Mouse (Mus musculus) kidney, embryonic 14.5 days (tissue): ENCODE data around the gene Gm21983. TPM values are rescaled to one million over a fixed set of nuclear protein-coding genes. Genes with fewer than 3 reads are reported as not detected.

ENCODE experiments used
- ATAC-seq: fragments of 200-750 bp; cut with Nextera tagmentation; 2 replicates; pipeline ENCODE4 v1.8.0; 2017; ENCODE audit warnings: moderate number of reproducible peaks, mild to moderate bottlenecking, moderate TSS enrichment, moderate library complexity; ENCODE audit not compliant: low FRiP score, low TSS enrichment
- H3K27ac ChIP-seq: fragments of 300-500 bp; sonication (generic); 2 replicates; pipeline ENCODE4 v1.5.1; 2014; ENCODE audit warnings: low read depth, mild to moderate bottlenecking, low read length, moderate library complexity, mixed read lengths
- H3K27me3 ChIP-seq: fragments of 300-500 bp; sonication (generic); 2 replicates; pipeline ENCODE4 v1.6.1; 2014; ENCODE audit warnings: mild to moderate bottlenecking, low read length; ENCODE audit not compliant: control insufficient read depth, insufficient read depth
- H3K36me3 ChIP-seq: fragments of 300-500 bp; sonication (generic); 2 replicates; pipeline ENCODE4 v1.6.1; 2014; ENCODE audit warnings: low read length, mixed read lengths; ENCODE audit not compliant: control insufficient read depth, insufficient read depth
- H3K4me1 ChIP-seq: fragments of 300-500 bp; sonication (generic); 2 replicates; pipeline ENCODE4 v1.6.1; 2014; ENCODE audit warnings: low read length, mixed read lengths; ENCODE audit not compliant: control insufficient read depth, insufficient read depth
- H3K4me2 ChIP-seq: fragments of 300-500 bp; sonication (generic); replicated peaks from 2 replicates; pipeline ENCODE4 v1.6.1; 2014; ENCODE audit warnings: low read depth, mild to moderate bottlenecking, low read length
- H3K4me3 ChIP-seq: fragments of 300-500 bp; sonication (generic); 2 replicates; pipeline ENCODE4 v1.5.1; 2014; ENCODE audit warnings: mild to moderate bottlenecking, low read length
- H3K9ac ChIP-seq: fragments of 300-500 bp; sonication (generic); 2 replicates; pipeline ENCODE4 v1.6.1; 2014; ENCODE audit warnings: low read depth, mild to moderate bottlenecking, low read length, moderate library complexity
- H3K9me3 ChIP-seq: fragments of 300-500 bp; sonication (generic); 2 replicates; pipeline ENCODE4 v1.6.1; 2016; ENCODE audit warnings: low read length; ENCODE audit not compliant: control insufficient read depth
- WGBS: fragments of 180-500 bp; shearing (Covaris S2); extraction: QIAGEN DNeasy Blood & Tissue Kit; methylation state at CpG from one replicate; pipeline ENCODE4 v1.1.7; 2014; 5-methylcytosine and 5-hydroxymethylcytosine counted together
- polyA plus RNA-seq: library from polyadenylated mRNA; unstranded; fragments of >200 nt; fragmentation: Nextera tagmentation; extraction: Ambion mirVana; gene quantifications from 2 replicates; pipeline ENCODE4 v1.2.1, GENCODE M21; 2014

The Gm21983 gene
- polyA plus RNA-seq, 1 experiment from 2014 or later: not detected

DNA sequence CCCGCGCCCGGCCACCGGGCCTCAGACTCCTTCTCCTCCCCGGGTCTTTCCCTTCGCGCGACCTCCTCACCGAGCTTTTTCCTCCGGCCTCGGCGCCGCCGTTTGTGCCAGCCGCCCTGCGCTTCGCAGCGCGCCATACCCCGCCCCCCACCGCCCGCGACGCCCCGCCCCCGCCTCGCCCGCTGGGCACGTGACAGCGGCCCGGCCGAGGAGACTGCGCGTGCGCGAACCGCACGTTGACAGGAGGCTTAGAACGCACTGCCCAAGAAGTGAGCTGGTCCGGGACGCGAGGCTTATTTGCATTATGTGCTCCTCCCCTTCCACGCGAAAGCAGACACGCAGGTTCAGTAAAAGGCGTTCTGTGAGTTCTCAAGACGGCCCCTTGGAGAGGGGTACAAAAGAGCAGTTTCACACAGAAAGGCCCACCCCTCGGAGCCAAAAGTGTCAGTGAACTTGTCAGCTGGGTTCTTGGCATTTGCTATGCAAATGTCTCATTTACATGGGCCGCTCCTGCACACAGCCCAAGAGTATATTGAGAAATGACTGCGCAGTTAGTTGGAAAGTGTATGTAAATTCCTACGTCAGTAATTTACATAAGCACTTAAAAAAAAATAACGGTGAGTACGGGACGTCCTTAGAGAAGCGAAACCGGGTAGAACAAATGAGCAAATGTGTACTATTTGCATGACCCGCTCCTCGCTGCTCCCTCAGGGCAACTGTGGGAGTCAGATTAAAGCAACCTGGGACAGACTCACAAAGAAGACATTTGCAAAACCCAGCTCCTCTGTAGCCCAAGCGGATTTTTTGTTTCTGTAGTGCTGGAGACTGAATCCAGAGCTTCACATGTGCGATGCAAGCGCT, 14.0 kb downstream of the Gm21983 start, which contains the start of gene Egln2:
Gene Egln2 (minus strand): TSS at position 189 of the 861 bp plus-strand sequence.
- Histone ChIP-seq H3K4me2 (peak within 1 kb of the TSS; percentile 51), H3K4me3 (peak within 1 kb of the TSS; percentile 73), H3K27ac (peak within 1 kb of the TSS; percentile 97), H3K36me3 (peaks cover 39% of the 10 kb centered on the region), H3K9me3 (no peaks in the 10 kb centered on the region), H3K4me1 (peaks cover 29% of the 10 kb centered on the region), H3K27me3 (no peaks in the 10 kb centered on the region), H3K9ac (peak within 1 kb of the TSS; percentile 87)
- ATAC-seq: peak; percentile 81
- 2% methylated on average over 61 of the region's 61 CpGs for WGBS

- peak; percentile 81 for ATAC-seq
- Histone ChIP-seq H3K9ac (peak overlapping the region; percentile 87), H3K27ac (peak overlapping the region; percentile 97), H3K27me3 (no peaks in the 10 kb centered on the region), H3K9me3 (no peaks in the 10 kb centered on the region), H3K4me3 (peak overlapping the region; percentile 73), H3K4me1 (peaks cover 34% of the 10 kb centered on the region), H3K4me2 (peak overlapping the region; percentile 51), H3K36me3 (peaks cover 44% of the 10 kb centered on the region; the same call in 1 of the 2 replicates)
- WGBS: 2% methylated on average over 42 of the region's 43 CpGs
These were observed 14.7 kb downstream of the Gm21983 start for GRCm38 (mm10) chr7:27166229-27166613.

- ATAC-seq: no peak
- no peaks in the 10 kb centered on the region for H3K27me3 ChIP-seq
- peak overlapping the region; percentile 73 for H3K4me3 ChIP-seq
- H3K9me3 ChIP-seq: no peaks in the 10 kb centered on the region
- peak overlapping the region; percentile 51 for H3K4me2 ChIP-seq
- H3K9ac ChIP-seq: peak overlapping the region; percentile 87
- WGBS: 2% methylated on average over 8 of the region's 8 CpGs
- peak overlapping the region; percentile 97 for H3K27ac ChIP-seq
- peaks cover 38% of the 10 kb centered on the region for H3K4me1 ChIP-seq
- peaks cover 41% of the 10 kb centered on the region; the same call in 1 of the 2 replicates for H3K36me3 ChIP-seq
These were observed 15.2 kb downstream of the Gm21983 start for GRCm38 (mm10) chr7:27165696-27166095.

DNA sequence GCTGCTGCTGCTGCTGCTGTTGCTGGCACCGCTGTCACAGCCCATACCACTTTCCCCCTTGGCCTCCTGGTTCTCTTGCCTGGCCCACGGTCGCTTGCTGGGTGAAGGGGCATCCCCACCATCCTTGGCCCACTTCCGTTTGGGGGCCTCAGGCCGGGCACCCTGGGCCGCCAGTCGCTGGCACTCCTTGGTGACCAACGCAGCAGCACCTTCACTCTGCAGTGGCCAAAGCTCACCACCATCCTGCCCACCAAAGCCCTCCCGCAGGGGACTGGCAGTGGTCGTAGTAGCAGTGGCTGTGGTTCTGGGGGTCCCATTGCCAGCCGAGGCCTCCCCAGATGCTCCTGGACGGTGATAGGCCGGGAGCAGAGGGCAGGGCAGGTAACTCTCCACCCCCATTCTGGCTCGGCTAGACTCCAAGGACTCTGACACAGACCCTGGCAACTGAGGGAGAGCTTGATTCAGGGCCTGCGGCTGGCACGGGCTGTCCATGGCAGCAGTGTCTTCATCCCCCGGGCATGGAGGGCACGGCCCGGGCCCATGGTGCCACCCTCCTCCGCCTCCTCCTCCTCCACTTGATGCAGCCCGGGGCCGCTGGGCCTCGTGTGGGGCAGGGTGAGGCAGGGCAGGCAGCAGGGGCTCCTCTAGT, 15.8 kb downstream of the Gm21983 start:
- no peak for ATAC-seq
- H3K27me3 ChIP-seq: no peaks in the 10 kb centered on the region
- no peak overlapping the region for H3K27ac ChIP-seq
- no peaks in the 10 kb centered on the region for H3K9me3 ChIP-seq
- peaks cover 38% of the 10 kb centered on the region for H3K4me1 ChIP-seq
- H3K36me3 ChIP-seq: peaks cover 41% of the 10 kb centered on the region; the same call in 1 of the 2 replicates
- H3K4me2 ChIP-seq: peak overlapping the region; percentile 51
- 64% methylated on average over 23 of the region's 23 CpGs for WGBS
- peak overlapping the region; percentile 87; the same call in 1 of the 2 replicates for H3K9ac ChIP-seq
- peak overlapping the region; percentile 73 for H3K4me3 ChIP-seq

DNA sequence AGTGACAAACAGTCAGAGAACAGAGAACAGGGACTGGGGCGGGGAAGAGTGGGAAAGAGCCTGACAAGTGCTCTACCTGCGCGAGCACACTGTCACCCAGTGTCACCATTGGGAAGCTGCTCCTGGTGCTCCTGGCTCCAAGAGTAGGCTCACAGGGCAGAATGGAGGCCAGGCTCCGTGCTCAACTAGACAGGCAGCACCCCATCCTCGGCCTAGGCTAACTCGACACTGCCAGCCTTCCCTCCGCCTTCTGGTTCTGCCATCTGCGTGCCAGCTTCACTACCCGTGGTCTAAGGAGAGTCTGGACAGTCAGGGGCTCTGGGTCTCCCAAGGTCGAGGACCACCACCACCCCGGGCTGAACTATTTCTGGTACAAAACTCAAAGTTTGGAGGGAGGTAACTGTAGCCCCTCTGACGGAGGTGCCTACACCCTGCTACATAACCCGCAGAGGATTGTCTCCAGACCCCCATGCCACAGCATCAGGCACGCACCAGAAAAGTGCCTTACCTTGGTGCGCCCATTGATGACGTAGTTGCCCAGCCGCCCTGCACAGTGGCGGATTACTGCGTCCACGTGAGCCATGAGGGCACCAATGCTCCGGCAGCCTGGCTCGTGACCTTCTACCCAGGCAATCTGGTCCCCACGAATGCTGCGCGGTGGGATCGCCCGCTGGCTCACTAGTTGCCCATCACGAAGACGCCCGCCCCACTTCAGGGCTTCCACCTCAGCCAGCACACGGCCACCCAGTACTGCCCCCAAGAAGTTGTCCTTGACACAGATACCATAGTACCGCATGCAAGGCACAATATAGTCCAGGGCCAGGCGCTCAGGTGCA, 16.6 kb downstream of the Gm21983 start:
- peaks cover 38% of the 10 kb centered on the region for H3K4me1 ChIP-seq

GRCm38 (mm10) chr7:27163450-27163805, 17.5 kb downstream of the Gm21983 start:
- no peak for ATAC-seq
- peak overlapping the region; percentile 44 for H3K9ac ChIP-seq
- H3K9me3 ChIP-seq: no peaks in the 10 kb centered on the region
- H3K27me3 ChIP-seq: no peaks in the 10 kb centered on the region
- H3K4me3 ChIP-seq: peak overlapping the region; percentile 14; the same call in 1 of the 2 replicates
- WGBS: 64% methylated on average over 5 of the region's 5 CpGs
- no peak overlapping the region for H3K27ac ChIP-seq
- peaks cover 38% of the 10 kb centered on the region for H3K4me1 ChIP-seq
- peak overlapping the region; percentile 51; the same call in 1 of the 2 replicates for H3K4me2 ChIP-seq
- H3K36me3 ChIP-seq: peaks cover 49% of the 10 kb centered on the region

More for the DNA sequence above, 16.6 kb downstream of the Gm21983 start:
- no peak for ATAC-seq
- H3K27me3 ChIP-seq: no peaks in the 10 kb centered on the region
- peak overlapping the region; percentile 51 for H3K4me2 ChIP-seq
- H3K36me3 ChIP-seq: peaks cover 40% of the 10 kb centered on the region; the same call in 1 of the 2 replicates
- peak overlapping the region; percentile 31; the same call in 1 of the 2 replicates for H3K9ac ChIP-seq
- peak overlapping the region; percentile 2; the same call in 1 of the 2 replicates for H3K4me3 ChIP-seq
- no peaks in the 10 kb centered on the region for H3K9me3 ChIP-seq
- 83% methylated on average over 33 of the region's 33 CpGs for WGBS
- no peak overlapping the region; the same call in 1 of the 2 replicates for H3K27ac ChIP-seq

DNA sequence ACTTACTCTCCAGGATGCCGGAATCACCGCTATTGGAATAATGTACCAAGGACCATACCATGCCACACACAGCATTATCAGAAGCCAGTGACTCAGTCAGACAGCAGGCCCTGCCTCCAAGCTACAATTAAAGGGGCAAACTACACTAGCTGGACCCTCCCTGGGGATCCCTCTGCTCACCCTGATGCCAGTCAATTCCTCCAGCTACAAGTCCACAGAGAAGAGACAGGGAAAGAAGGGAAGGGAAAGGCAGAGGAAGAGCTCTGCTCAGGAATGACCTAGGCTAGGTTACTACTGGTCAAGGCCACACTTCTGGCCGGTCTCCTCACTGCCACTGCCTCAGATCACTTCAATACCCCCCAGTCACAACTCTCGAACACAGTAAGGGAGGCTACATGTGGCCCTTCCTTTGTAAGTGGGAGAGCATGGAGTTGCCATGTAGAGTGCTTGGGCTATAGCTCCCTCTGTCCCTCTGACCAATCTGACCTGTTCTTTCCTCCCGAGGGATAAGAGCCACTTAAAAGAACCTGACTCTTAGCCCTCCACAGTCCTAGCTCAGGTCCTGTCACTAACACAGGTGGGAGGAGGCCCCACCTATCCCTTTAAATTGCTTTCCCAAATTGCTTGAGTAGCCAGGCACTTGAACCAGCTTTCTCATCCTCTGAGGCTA, 18.0 kb downstream of the Gm21983 start:
- H3K4me3 ChIP-seq: peak overlapping the region; percentile 14; the same call in 1 of the 2 replicates
- H3K36me3 ChIP-seq: peaks cover 54% of the 10 kb centered on the region
- no peaks in the 10 kb centered on the region for H3K9me3 ChIP-seq
- no peak for ATAC-seq
- 82% methylated on average over 5 of the region's 5 CpGs for WGBS
- H3K4me2 ChIP-seq: peak overlapping the region; percentile 25; the same call in 1 of the 2 replicates
- peaks cover 38% of the 10 kb centered on the region for H3K4me1 ChIP-seq
- H3K27me3 ChIP-seq: no peaks in the 10 kb centered on the region
- H3K9ac ChIP-seq: peak overlapping the region; percentile 44
- H3K27ac ChIP-seq: no peak overlapping the region

DNA sequence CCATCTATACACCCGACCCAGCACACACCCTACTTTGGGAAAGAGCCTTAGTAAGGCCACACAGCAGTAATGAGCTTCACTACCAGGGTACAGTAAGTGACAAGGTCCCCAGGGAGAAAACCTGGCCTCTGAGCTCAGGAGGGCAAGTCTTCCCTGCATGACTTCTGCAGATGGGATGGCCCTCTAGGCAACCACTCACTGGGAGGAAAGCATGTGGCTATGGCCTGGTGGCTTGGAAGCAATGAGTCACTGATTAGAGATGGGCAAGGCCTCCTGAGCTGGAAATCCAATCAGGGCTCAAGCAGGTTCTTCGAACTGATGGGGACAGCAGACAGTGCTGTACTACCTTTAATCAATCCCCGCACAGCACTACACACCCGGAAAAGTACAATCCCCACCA, 19.1 kb downstream of the Gm21983 start:
- H3K4me3 ChIP-seq: no peak overlapping the region
- H3K4me1 ChIP-seq: peaks cover 38% of the 10 kb centered on the region
- no peak for ATAC-seq
- peaks cover 63% of the 10 kb centered on the region for H3K36me3 ChIP-seq
- H3K27me3 ChIP-seq: no peaks in the 10 kb centered on the region
- H3K9me3 ChIP-seq: no peaks in the 10 kb centered on the region
- H3K4me2 ChIP-seq: no peak overlapping the region
- 67% methylated on average over 4 of the region's 4 CpGs for WGBS
- no peak overlapping the region for H3K27ac ChIP-seq
- H3K9ac ChIP-seq: no peak overlapping the region
